Mouse (Mus musculus): Measurements from ENCODE around the gene Rab31.

Rab31 gene

DNA sequence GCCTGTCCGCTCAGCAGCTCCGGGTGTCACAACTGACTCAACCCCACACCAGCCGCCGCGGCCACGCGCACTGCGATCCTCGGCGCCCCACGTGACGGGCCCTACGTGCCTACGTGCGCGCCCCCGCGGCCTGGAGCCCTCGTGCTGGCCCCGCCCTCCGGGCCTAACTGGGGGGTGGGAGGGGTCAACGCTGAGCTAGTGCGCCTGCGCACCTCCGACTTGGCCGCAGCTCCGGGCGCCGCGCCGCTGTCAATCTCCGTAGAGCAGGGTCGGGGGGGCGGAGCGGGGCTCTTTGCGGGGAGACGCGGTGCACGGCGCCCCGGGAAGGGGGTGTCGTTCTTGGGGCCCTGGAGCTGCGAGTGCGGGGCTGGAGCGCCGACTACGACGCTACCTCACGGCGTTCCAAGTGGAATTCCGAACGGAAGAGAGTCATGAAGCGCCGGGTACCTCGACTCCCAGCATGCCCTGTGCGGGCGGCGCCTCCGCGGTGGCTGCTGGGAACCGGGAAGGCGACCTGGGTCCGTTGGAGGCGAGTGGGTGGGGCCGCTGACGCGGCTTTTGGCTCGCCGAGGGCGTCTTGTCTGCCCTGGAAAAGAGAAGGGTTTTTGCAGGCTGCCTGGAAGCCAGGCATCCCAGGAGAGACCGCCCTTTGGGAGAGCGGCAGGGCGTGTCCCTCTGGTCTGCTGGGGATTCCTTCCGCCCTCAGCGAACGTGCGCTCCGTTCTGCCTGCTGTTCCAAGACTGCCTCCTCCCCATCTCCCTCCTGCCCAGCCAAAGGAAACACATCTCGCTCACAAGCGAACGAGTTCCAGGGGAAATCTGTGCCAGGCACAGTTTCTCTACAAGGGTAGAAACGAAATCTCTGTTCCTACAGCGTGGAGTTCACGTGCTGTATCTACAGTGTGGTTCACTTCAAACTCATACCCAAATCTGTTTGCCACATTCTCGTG is 158.8 kb downstream of the Rab31 start, which contains the start of gene Vapa:
Gene Vapa, minus strand, starts transcription at position 93 of the 950 bp plus-strand sequence.
- DNase-seq: peak; percentile 98

DNA sequence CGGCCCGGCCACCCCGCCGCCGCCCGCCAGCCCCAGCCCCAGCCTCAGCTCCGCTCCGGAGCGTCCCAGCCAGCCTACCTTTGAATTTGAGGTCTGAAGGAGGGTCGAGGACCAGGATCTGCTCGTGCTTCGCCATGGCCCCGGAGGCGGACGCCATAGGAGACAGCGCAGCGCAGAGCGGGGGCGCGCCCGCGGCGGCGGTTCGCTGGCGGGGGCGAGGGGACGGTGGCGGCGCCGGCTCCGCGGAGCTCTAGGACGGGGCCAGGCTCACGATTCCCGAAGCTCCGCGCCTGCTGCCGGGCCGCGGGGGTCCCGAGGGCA is 159.4 kb downstream of the Rab31 start:
- DNase-seq: no peak

DNA sequence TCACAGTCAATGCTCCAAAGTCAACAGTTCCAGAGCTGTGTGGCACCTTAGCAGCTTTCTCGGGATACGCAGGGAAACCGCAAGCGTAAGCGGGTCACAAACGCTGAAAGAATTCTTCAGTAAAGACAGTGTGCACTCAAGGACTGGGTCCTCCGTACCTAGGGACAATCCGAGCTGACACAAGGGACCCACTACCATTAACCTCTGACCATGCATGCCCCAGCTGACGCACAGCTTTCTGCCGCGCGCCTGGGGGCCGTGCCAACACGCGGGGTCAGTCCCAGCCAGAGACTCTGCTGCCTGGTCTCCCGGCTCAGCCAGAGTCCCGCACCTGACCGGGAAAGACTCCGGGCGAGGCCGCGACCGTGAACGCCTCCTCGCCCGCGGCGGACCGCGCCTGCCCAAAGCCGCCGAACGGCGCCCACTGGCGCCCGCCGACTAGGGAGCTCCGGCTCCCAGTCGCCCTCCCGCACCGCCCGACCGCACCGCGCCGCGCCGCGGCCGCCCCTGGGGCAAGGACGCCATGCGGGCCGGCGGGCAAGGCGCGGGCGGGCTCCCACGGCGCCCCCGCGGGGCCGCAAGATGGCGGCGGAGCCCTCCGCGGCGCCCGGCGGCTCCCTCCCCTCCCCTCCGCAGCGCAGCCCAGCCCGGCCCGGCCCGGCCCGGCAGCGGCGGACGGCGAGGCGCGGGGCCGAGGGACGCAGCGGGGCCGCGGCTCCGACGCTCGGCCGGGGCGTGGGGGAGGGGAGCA is 160.0 kb downstream of the Rab31 start:
- peak; percentile 51 for DNase-seq

DNA sequence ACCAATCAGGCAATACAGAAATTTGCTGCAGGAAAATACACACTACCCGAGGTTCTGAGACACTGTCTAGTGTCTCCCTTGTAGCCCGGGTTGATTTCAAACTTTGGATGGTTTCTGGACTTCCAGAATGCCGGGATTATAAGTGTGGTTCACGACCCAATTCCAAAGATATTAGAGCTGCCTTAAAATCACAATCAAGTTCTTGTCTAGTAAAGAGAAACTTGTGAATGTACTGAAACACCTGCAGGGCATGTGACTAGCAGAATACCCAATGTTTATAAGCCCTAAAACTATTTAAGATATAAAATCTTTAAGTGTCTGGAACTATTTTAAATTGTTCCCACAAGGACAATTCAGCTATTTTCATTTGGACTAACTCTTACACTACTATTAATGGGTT is 160.8 kb downstream of the Rab31 start:
- no peak for DNase-seq

DNA sequence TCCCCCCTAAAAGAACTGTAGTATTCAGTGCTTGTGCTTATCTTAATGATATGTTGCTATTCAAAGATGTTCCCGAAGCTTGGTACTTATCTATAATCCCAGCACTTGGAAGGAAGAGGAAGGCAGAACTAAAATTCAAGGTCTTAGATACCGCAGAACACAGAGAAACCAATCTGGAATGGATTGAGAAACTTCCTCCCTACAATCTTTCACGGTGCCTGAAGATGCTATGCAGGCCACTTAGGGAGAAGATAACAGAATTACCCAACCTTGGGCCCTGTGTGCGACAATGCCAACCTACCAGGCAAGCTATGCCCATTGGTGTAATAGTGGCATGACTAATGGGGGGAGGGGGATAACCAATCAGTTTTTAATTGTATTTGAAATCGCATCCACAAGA is 163.8 kb downstream of the Rab31 start:
- no peak for DNase-seq

DNA sequence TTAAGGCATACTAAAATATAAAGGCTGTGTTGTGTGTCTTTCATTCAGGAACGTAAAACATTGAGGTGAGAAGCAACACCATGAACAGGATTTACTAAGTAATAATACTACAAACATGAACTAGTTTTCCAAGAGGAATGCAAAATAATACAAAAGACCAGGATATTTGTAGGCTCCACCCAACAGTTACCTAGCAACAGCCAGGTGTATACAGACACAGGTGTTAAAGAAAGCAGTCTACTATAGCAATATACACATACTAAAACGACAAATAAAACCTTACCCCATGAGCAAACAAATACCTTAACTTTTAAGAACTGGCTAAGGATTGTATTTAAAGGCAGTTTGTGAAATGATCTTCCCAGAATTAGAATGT is 164.3 kb downstream of the Rab31 start:
- no peak for DNase-seq

DNA sequence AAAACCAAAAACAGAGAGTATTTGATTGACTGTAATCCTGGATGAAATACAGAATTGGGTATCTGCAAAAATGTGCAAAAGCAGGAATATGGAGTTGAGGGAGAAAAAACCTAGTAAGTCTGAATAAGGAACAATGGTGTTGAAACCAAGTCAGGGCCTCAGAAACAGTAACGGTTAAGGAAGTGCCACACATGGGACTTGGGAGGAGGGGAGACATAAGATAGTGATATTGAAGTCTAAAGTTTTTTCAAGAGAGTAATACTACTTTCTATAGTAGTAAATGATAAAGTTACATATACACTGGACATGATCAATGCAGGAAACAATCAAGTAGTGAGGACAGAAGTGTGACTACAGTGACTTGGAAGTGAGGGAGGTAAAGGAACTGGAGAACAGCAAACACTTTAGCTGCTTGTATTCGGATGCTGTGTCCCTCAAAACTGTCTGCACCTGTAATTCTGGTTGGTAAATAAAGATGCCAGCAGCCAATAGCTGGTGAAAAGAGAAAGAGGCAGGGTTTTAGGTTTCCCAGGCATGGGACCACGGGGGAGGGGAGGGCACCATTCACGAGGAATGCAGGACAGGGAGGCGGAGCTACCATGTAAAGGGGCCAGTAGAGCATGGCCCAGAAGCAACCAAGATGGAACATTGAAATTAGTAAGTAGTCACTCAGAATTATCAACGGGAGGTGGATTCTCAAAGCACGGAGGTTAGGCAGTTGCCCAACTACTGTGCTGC is 164.8 kb downstream of the Rab31 start:
- peak; percentile 24 for DNase-seq

DNA sequence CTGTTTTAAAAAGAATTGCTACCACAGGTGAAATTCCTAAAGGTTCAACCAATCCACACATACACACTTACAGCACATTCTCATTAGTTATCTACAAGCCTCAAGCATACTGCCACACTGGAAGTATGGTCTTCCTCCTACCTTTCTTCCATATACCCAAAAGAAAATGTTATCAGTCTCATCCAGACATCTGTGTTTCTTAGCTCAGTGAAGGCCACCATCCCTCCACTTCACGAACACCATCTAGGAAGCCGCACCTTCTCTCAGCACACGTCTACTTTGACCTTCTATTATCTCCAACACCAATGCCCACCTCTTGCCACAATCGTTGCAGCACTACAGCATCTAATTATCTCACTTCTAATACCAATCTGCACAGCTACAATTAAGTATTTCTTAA is 166.5 kb downstream of the Rab31 start:
- DNase-seq: no peak

DNA sequence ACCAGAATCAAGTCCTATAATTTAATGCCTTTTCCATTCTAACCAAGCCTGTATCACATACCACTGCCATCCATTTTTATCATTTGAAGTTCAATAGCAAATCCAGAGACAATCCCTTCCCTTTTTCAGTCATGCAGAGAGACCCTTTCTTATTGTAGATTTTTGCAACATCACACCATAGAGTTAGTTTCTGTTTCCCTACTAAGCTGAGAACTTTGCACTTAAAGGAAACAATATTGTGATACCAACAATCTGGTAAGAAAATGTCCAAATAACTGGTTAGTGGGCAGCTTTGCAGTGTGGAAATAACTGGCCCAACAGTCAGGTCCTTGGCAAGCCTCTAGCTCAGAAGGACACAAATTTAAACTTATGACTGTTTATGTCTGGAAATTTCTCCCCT is 167.7 kb downstream of the Rab31 start:
- no peak for DNase-seq

DNA sequence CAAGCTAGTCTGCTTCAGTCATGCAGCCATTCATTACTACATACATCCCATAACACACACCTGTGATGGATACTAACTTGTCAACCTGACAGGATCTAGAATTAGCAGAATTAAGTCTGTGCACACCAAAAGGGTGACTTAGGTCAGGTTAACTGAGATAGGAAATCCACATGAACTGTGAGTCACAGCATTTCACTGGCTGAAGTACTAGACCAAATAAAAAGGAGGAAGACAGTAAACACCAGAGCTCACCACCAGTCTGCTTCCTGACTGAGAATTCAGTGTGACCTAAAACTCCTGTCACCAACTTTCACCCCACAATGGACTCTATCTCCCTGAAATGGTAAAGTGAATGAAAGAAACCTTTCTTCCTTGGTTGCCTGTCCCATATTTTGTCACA is 168.2 kb downstream of the Rab31 start:
- no peak for DNase-seq

All from lung, postnatal 10 days (tissue).